Mouse (Mus musculus) thymus, postnatal 10 days (tissue): ENCODE measurements around the gene Ddx18.

ENCODE experiments used
- DNase-seq, 2 experiments: peaks; one replicate each; pipeline ENCODE4 v3.0.0; 2021; ENCODE audit warnings: low spot score in 2 of 2

The Ddx18 gene

DNA sequence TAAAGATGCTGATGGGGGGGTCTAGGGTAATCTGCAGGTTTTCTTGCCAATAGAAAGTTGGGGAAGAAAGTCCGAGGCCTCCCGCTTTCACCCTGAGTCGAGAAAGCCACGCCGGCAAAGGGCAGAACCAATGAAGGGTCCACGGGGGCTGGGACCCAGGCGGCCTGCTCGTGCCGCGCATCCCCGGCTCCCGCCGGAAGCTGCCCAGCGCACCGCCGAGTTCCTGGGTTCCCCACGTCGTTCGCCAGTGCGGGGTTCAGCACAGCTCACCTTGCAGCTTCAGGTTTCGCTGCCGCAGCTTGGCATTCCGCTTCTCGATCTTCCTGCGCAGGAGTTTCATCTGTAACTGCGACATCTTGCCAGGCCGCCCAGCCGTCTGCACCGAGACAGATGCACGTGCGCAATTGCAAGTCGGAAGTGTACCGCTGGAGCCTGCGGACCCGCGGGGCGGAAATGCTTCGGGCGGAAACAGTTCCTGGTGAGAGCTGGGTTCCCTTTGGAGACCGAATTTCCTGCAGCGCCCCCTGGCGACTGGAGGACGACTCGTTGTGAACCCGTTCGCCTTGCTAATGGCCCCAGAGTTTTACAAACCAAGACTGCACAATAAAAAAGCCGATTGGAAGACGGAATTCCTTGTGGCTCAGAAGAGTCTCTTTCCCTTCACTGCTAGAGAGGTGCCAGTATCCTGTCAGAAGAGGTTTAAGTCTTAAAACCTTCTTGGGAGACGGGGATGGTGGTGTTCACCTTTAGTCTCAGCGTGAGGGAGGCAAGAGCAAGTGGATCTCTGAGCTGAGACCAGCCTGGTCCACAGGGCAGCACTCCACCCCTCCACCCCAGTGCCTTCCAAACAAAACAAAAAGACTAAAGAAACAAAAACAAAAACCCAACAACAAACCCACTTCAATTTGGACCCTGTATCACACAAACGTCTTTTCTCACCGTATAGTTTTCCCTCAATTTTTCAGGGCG is at the start of gene Ddx18:
Gene Ddx18, minus strand, starts transcription at position 469 of the 969 bp plus-strand sequence.
- peak; percentile 90 to 99 for DNase-seq

DNA sequence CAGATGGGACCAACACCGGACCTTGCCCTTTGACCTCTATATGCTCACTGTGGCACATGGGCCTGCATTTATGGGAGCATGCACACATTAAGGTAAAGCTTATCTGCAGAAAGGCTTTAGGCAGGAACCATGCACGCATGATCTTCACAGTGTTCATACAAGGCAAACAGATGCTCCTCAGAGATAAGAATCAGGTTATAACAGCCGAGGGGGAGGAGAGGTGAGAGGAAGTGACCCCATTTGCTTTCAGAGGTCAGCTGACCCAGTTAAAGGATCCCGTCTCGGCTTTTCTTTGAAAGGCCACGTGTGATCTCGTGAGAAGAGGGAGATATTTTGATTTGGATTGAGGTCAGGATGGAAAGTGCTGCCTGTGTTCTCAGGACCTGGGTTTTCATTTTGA is 40.2 kb upstream of the Ddx18 start:
- DNase-seq, result peak; percentile 64 to 74

GRCm38 (mm10) chr1:121605118-121605517 is 37.3 kb upstream of the Ddx18 start:
- DNase-seq, result no peak

DNA sequence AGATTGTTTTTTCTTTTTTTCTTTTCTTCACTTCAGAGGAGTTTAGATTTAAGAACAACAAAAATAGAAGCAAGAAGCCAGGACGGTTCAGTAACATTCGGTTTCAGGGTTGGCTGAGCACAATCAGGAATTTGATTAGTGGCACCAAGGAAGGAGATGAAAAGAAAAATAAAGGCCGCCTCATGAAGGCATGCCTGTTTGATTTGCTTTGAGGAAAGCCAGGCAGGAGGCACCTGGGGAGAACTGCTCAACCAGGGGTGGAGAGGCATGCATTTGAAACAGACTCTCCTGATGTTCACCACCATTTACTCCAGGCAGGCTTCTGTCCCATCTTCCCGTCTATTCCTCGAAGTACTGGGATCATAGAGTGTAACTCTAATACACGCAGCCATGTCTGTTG is 34.1 kb upstream of the Ddx18 start:
- DNase-seq, result no peak

DNA sequence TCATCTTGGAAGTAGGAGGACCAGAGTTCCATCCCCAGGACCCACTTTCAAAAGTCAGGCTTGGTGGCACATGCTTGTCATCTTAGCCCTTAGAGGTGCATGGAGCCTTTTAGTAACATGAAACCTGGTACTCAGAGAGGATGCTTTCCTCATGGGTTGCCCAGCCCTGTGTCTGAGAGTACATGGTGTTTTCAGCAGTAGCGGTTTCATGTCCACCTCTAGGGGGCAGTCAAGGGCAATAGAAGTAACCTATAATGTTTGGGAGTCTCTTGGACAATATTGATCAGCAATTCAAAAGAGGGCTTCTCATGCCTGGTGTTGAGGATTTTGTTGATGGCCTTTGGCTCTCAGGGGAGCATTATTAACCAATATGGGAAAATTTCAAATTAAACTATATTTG is 33.3 kb upstream of the Ddx18 start:
- peak in 1 of 2 experiments; percentile 81 for DNase-seq

GRCm38 (mm10) chr1:121598421-121598820 is 30.6 kb upstream of the Ddx18 start:
- DNase-seq, result peak; percentile 66 to 85

DNA sequence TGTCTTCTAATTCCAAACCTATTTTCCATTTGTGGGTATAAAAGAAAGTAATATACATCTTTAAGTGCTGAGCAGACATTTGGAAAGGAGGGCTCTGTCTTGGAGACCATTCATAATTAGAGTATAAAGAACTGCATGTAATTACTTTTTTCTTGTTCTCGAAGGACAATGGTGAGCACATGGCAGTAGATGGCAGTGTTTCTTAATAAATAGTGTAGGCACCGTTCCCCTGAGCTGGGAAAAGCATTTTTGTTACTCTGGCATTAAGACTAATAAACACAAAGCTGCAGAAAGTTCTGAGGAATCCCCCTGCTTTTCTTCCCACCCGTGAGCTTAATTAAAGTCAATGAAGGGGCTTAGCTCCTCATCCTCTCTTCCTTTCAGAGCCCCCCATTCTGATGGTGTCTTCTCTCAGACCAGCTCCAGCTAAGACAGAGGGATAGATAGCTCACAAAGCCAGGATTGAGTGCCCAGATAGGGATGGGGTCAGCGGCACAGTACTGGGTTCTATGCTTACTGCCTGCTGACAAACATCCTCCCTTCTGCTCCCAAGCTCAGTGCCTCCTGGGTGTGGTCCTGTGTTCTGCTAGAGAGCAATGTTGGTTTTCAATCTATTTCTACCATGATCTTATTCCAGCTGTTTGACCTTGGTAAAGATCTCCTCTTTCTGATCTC is 29.3 kb upstream of the Ddx18 start:
- DNase-seq, result peak in 1 of 2 experiments; percentile 37

DNA sequence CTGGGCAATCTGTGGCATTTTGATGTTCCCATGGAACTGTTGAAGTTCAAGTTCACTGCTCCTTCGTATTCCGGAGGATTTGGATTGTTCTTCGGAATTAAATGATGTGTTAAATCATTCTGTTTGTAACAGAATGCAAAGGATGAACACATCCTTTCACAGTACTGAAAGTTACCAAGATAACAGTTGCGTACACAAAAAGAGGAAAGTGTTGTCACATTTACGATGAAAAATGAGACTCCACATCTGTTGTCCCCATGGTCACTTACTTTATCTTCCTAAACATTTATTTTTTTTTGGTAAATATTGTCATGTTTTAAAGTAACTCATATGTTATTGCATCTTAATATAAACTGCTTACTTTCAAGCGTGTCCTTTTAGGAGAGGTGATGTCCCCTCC is 17.0 kb upstream of the Ddx18 start:
- no peak for DNase-seq

DNA sequence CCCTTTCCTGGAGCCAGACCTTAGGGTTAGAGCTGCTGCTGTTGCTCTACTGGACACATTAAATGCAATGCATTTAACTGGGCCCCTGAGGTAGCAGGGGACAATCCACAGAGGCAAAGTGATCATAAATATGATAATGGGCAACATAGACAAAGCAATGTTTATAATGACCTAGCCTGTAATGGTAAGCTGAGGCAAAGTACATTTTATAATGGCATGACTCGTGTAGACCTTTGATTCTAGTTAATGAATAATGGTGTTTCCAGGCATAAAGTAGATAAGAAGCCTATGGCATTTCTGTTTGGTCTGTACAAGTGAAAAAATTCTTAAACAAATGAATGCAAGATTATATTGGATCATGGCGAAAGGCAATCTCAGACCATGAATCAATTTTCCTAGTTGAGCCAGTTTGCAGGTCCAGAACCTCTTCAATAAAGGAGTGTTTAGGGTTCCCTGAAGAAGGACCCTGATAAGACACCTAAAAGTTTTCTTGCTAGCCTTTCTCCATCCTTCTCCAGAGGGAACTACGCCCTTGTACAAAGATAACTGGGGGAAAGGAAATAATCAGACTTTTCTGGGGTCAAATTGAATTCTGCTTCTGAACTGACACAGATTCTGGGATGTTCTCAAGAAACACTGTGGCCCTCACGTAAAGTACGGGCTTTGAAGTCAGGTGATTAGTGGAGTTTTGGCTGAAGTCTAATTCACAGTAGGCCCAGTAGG is 13.5 kb upstream of the Ddx18 start:
- no peak for DNase-seq

DNA sequence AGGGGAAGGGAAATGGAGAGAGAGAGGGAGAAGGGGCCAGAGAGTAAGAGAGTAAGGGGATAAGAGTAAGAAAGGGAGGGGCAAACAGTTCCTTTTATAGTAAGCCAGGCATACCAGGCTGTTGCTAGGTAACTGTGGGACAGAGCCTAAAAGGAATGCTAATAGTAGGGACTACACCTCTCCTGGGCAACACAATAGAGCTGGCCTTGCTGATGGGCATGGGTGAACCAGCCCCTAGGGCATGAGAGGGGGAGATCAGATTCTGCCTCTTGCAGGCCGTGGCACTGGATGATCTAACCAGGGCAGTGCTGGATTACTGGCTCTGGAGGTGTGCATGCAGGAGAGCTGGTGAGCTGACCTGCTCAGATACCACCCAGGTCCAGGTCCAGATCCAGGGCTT is 9.7 kb upstream of the Ddx18 start:
- DNase-seq, result no peak

GRCm38 (mm10) chr1:121570522-121570921 is 2.7 kb upstream of the Ddx18 start:
- DNase-seq, result no peak

DNA sequence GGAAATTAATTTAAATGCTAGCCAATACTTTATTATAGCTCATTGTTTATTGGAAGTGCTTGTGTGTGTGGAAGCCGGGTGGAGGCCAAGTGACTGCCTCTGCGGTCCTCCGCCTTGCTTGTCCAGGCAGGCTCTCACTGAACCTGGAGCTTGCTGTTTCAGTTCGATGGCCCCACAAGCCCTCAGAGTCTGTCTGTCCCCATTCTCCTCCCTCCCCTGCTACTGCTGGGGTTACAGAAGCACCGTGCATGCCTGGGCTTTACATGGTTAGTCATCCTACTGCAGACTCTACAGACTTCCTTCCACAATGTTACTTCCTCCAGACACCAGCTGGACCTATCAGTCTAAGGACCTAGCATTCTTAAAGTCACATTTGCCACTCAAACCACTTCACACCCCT is 9.9 kb downstream of the Ddx18 start:
- DNase-seq, result no peak

DNA sequence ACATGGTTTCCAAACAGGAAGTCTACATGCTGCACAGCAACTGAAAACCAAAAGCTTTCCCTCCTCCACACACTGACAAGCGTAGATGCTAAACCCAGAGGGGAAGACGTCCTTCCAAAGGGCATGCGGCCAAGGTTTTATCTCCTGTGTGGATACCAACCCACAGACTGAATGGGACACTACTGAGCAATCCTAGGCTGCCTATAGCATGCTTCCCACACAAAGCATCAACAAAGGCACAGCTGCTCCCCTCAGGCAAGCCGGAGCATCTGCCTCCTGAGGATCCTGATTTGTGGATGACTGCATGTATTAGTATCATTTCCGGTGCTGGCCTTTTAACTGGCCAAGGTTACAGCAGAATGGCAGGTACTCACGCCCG is 16.3 kb downstream of the Ddx18 start:
- DNase-seq, result no peak

- DNase-seq, result no peak
These were observed 16.9 kb downstream of the Ddx18 start for GRCm38 (mm10) chr1:121550801-121551456.

DNA sequence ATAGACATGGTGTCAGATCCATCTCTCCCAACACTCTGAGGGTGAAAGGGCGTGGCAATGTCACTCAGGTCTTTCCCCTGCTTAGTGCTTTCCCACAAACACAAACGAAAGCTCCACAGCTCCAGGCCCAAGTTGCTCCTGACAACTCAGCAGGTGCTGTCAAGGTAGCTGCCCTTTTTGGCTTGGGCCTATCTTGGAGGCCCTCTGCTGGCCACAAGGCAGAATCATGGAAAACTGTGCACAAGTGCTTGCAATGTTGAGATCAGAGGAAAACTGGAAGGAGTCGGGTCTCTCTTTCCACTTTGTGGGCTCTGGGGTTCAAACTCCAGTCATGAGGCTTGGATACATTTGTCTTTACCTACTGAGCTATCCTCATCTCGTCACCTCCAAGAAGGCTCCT is 18.3 kb downstream of the Ddx18 start:
- peak in 1 of 2 experiments; percentile 14 for DNase-seq

DNA sequence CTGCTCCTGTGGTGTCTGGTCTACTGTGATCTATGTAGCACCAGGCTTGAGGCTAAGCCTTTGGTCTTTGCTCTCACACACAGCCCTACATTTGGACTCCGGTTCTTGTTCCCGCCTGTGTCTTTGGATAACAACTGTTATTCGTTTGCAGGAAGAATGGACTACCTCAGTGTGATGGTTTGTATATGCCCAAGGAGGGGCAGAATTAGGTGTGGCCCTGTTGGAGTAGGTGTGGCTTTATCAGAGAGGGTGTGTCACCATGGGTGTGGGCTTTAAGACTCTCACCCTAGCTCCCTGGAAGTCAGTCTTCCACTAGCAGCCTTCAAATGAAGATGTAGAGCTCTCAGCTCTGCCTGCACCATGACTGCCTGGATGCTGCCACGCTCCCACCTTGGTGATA is 19.1 kb downstream of the Ddx18 start:
- DNase-seq, result no peak

- no peak for DNase-seq
These were observed 20.9 kb downstream of the Ddx18 start for GRCm38 (mm10) chr1:121546844-121547243.

- DNase-seq, result no peak
These were observed 27.4 kb downstream of the Ddx18 start for GRCm38 (mm10) chr1:121540361-121540760.

GRCm38 (mm10) chr1:121531439-121531838 is 36.4 kb downstream of the Ddx18 start:
- no peak for DNase-seq

DNA sequence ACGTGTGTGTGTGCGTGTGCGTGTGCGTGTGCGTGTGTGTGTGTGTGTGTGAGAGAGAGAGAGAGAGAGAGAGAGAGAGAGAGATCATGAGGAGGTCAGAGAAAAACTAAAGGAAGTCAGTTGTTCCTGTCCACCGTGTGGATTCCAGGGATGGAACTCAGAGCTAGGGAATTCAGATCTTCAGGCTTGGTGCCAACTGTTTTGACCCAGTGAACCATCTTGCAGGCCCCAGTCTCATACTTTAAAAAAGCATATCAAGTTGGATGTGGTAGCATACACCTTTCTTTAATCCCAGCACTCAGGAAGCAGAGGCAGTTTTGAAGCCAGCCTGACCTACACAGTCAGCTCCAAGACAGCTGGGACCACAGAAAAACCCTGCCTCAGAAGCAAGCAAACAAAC is 38.5 kb downstream of the Ddx18 start:
- no peak for DNase-seq

DNA sequence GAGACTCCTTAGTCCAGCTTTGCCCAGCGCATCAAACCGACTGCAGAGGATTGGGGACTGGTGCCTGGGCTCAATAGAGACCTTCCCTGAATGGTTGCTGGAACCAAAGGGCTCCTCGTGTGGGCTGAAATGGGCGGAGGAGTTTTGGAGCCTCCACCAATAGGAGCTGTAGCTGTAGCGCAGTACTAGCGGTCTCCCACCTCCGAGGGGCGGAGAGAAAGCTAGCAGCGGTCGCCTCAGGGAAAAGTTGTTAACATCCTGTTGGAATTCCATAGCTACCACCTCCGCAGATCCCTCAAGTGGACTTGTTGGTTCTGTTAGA is 39.4 kb downstream of the Ddx18 start, which contains the start of gene Htr5b:
Gene Htr5b, minus strand, starts transcription at position 67 of the 322 bp plus-strand sequence.
- DNase-seq, result no peak
